Mouse (Mus musculus): Measurements from ENCODE around the gene Sfrp5.

Gene Sfrp5

GRCm38 (mm10) chr19:42201696-42202381 lies at the start of gene Sfrp5:
Gene Sfrp5, minus strand, starts transcription at chr19:42202252.
- DNase-seq, result no peak

GRCm38 (mm10) chr19:42249976-42250914 lies 48.2 kb upstream of the Sfrp5 start:
- DNase-seq, result no peak

GRCm38 (mm10) chr19:42247519-42247918 lies 45.5 kb upstream of the Sfrp5 start, which contains the start of gene Golga7b:
Gene Golga7b, plus strand, starts transcription at chr19:42247574.
- no peak for DNase-seq

GRCm38 (mm10) chr19:42246626-42247025 lies 44.6 kb upstream of the Sfrp5 start:
- no peak for DNase-seq

GRCm38 (mm10) chr19:42243401-42243800 lies 41.3 kb upstream of the Sfrp5 start:
- no peak for DNase-seq

- DNase-seq, result no peak
These were observed 38.8 kb upstream of the Sfrp5 start for GRCm38 (mm10) chr19:42240881-42241280.

GRCm38 (mm10) chr19:42238341-42238715 lies 36.3 kb upstream of the Sfrp5 start:
- no peak for DNase-seq

- DNase-seq, result no peak
These were observed 35.7 kb upstream of the Sfrp5 start for GRCm38 (mm10) chr19:42237602-42238340.

- DNase-seq, result no peak
These were observed 28.9 kb upstream of the Sfrp5 start for GRCm38 (mm10) chr19:42230986-42231385.

GRCm38 (mm10) chr19:42230288-42230568 lies 28.2 kb upstream of the Sfrp5 start:
- DNase-seq, result no peak

GRCm38 (mm10) chr19:42229499-42230287 lies 27.6 kb upstream of the Sfrp5 start:
- no peak for DNase-seq

- DNase-seq, result no peak
These were observed 24.4 kb upstream of the Sfrp5 start for GRCm38 (mm10) chr19:42226451-42226850.

- DNase-seq, result peak; percentile 17
These were observed 15.3 kb upstream of the Sfrp5 start for GRCm38 (mm10) chr19:42217374-42217763.

GRCm38 (mm10) chr19:42216699-42217373 lies 14.8 kb upstream of the Sfrp5 start:
- DNase-seq, result no peak

GRCm38 (mm10) chr19:42214601-42215000 lies 12.5 kb upstream of the Sfrp5 start:
- no peak for DNase-seq

GRCm38 (mm10) chr19:42211936-42212335 lies 9.9 kb upstream of the Sfrp5 start:
- no peak for DNase-seq

- DNase-seq, result no peak
These were observed 7.9 kb upstream of the Sfrp5 start for GRCm38 (mm10) chr19:42209976-42210375.

GRCm38 (mm10) chr19:42209485-42209884 lies 7.4 kb upstream of the Sfrp5 start:
- no peak for DNase-seq

- no peak for DNase-seq
These were observed 3.1 kb upstream of the Sfrp5 start for GRCm38 (mm10) chr19:42205201-42205600.

- no peak for DNase-seq
These were observed 2.3 kb upstream of the Sfrp5 start for GRCm38 (mm10) chr19:42204306-42204705.

GRCm38 (mm10) chr19:42202467-42202866 lies 415 bp upstream of the Sfrp5 start:
- no peak for DNase-seq

- DNase-seq, result no peak
These were observed 4.0 kb downstream of the Sfrp5 start for GRCm38 (mm10) chr19:42198026-42198425.

All from thymus, postnatal 14 days (tissue).